Mouse (Mus musculus): Measurements from ENCODE around the gene Tsen54. TPM values are rescaled to one million over a fixed set of nuclear protein-coding genes. Genes with fewer than 3 reads are reported as not detected.

Gene Tsen54
- total RNA-seq, 4 experiments from 2014 or later = 12.5 to 18.7 (median 16.9) TPM

- DNase-seq (ENCODE audit: low spot score in 2 of 2) = no peak
Observed at GRCm38 (mm10) chr11:115803072-115803709, 11.3 kb upstream of the Tsen54 start.

DNA sequence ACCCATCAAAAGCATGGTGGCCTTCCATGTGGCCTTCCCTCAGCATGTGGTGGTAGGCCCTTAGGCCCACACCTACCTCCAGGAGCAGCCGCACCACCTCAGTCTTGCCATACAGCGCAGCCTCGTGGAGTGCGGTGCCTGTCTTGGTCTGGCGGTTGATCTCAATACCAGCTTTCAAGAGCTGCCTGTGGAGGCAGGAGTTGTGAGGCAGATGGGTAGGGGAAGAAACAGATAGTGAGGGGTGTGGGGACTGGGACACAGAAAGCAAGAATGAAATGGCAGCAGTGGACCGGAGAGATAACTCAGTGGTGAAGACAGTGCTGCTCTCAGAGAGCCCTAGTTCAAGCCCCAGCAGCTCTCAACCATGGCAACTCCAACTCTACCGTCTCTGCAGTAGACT is 9.5 kb upstream of the Tsen54 start:
- DNase-seq (ENCODE audit: low spot score in 2 of 2) = no peak

GRCm38 (mm10) chr11:115806154-115806553 is 8.4 kb upstream of the Tsen54 start:
- no peak for DNase-seq (ENCODE audit: low spot score in 2 of 2)

DNA sequence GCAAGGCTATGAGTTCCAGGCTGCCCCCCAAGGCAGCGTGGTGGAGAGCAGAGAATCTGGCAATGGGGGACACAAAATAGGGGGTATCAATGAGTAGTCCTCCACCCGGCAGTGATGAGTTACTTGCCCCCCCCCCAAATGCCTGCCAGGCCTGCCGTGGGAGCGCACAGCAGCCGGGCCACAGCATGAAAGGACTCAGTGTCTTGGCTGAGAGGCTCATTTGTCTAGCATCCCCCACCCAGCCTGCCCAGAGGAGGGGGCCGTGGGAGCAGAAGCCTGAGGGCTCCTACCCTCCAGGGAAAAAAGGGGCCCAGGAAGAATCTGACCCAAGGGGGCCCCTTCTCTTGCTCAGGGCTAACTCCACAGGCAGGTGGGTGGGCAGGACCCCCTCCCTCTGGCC is 7.2 kb upstream of the Tsen54 start:
- DNase-seq (ENCODE audit: low spot score in 2 of 2) = no peak

DNA sequence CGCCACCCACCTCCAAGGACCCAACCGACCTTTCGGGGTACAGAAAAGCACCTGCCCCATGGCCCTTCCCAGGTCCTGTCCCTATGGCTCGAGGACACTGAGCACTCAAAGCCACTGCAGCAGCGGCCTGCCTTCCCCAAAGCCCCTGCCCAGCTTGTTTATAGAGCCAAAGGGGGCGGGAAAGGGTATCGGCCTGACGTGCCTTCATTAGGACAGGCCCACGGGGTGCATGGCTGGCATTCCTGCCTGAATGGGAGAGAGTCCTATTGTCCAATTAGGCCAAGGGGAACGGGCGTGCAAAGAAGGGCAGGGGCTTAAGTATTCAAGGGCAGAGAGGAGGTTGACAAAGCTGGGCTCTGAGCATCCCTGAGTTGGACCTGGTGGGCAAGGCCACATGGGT is 6.6 kb upstream of the Tsen54 start:
- DNase-seq (ENCODE audit: low spot score in 2 of 2) = no peak

- no peak for DNase-seq (ENCODE audit: low spot score in 2 of 2)
Observed at GRCm38 (mm10) chr11:115808696-115809310, 5.7 kb upstream of the Tsen54 start.

DNA sequence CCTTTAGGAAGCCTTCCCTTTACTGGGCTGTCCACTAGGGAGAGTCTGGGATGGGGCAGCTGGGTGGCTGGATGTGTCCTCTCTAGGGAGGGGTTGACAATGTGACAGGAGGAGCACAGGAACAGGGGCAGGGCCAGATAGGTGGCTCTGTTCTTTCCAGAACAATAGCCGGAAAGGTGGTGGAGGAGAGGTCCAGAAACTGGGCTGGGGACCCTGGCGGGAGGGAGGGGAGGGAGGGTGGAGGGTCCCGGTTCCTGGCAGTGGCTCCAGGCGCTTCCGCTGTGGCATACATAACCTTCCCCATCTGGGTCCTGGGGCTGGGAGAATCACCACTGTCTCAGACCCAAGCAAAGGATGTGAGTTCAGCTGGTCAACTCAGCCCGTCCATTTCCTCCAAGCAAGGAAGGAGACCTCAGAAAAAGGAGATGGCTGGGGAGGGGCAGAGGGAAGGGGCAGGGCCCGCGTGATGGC is 5.2 kb upstream of the Tsen54 start:
- no peak for DNase-seq (ENCODE audit: low spot score in 2 of 2)

DNA sequence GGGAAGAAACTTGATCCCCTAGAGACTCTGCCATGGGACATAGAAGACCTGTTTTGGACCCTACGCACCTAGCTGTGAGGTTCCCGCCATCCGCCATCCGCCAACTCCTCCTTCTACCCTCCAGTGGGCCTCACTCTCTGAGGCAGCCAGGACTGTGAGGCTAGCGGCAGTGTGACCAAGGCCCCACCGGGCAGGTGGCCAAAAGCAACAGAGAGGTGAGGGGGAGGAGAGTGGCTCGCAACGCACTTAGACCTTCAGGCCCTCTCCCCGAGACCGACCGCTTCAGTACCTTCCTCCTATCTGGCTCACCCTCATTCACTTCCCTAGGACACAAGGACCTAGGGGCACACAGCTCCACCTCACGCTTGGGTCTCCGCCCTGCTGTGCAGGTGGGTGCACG is 4.1 kb upstream of the Tsen54 start:
- DNase-seq (ENCODE audit: low spot score in 2 of 2) = no peak

GRCm38 (mm10) chr11:115811381-115812093 is 3.0 kb upstream of the Tsen54 start:
- DNase-seq (ENCODE audit: low spot score in 2 of 2) = no peak

DNA sequence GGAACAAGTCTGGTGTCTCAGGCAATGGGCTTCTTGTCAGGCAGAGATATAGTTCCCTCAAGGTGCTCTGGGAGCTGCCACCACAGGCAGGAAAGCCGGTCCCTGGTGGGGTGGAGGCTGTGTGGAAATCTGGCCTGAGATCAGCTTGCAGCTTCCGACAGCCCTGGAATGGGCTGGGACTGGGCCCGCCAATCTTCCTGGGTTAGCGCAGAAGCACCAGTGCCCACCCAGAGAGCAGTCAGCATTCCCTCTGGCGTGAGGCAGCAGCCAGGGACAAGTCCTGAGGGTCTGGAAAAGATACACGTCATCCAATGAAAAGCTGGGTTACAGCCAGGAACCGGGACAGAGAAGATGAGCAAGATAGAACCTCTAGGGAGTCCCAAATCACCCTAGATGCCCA is 2.4 kb upstream of the Tsen54 start:
- no peak for DNase-seq (ENCODE audit: low spot score in 2 of 2)

GRCm38 (mm10) chr11:115812533-115813420 is 1.7 kb upstream of the Tsen54 start:
- no peak for DNase-seq (ENCODE audit: low spot score in 2 of 2)

- peak; percentile 87 to 90 for DNase-seq (ENCODE audit: low spot score in 2 of 2)
Observed at GRCm38 (mm10) chr11:115813507-115814296, 822 bp upstream of the Tsen54 start, which contains the start of gene Caskin2. Gene Caskin2, minus strand, starts transcription at chr11:115813639.

GRCm38 (mm10) chr11:115817331-115817730 is 2.8 kb downstream of the Tsen54 start:
- no peak for DNase-seq (ENCODE audit: low spot score in 2 of 2)

GRCm38 (mm10) chr11:115819915-115820623 is 5.5 kb downstream of the Tsen54 start:
- no peak for DNase-seq (ENCODE audit: low spot score in 2 of 2)

DNA sequence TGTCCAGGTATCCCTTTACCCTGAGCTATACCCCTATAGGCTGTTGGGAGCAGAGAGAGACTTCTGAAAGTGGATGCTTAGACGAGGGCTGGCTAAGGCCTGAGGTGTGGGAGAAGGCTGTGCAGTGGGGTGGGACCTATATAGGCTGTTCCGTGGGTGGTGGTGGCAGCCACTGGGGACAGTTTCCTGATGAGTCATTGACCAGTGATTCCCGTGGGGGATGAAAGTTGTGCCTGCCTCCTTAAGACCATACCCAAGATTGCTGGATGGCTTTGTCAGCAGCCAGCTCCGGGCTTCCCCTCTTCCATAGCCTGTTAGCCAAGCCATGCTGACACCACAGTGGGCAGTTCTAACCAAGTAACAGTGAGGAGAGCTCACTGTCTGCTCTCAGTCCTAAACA is 6.5 kb downstream of the Tsen54 start:
- DNase-seq (ENCODE audit: low spot score in 2 of 2) = no peak

GRCm38 (mm10) chr11:115823774-115824740 is 9.5 kb downstream of the Tsen54 start, which contains the start of gene Llgl2:
Gene Llgl2, plus strand, starts transcription at chr11:115824049.
- DNase-seq (ENCODE audit: low spot score in 2 of 2) = peak in 1 of 2 experiments; percentile 48

DNA sequence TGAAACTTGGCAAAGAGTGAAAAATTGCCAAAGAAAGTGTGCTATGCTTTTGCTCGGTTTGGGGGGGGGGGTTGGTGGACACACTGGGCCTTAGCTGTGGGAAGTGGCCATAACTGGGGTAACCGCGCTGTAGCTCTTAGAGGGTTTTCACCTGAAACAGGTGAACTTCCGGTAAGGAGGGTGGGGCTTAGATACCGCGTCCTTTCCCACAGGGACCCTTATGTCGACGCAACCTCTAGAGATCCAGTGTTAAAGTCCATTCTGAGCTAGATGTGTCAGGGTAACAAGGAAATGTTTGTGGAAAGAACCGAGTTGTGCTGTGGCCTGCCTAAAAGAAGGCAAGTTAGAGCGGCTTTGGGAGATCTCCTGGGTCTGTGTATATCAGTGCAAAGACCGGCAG is 10.3 kb downstream of the Tsen54 start:
- DNase-seq (ENCODE audit: low spot score in 2 of 2) = no peak

GRCm38 (mm10) chr11:115826487-115826886 is 12.0 kb downstream of the Tsen54 start:
- DNase-seq (ENCODE audit: low spot score in 2 of 2) = no peak

GRCm38 (mm10) chr11:115827624-115828023 is 13.1 kb downstream of the Tsen54 start:
- DNase-seq (ENCODE audit: low spot score in 2 of 2) = no peak

Measured in layer of hippocampus, adult 8-10 months (tissue).